Mouse (Mus musculus) neural tube, embryonic 12.5 days (tissue): Measurements from ENCODE around the gene Ablim1. TPM values are rescaled to one million over a fixed set of nuclear protein-coding genes. Genes with fewer than 3 reads are reported as not detected.

ENCODE experiments used
- ATAC-seq: fragments of 200-750 bp; cut with Nextera tagmentation; 2 replicates; pipeline ENCODE4 v1.8.0; 2017; ENCODE audit warnings: low read depth, mild to moderate bottlenecking, moderate TSS enrichment, moderate library complexity; ENCODE audit not compliant: low FRiP score
- H3K27ac ChIP-seq: fragments of 300-500 bp; sonication (generic); 2 replicates; pipeline ENCODE4 v1.5.1; 2016
- H3K27me3 ChIP-seq: fragments of 300-500 bp; sonication (generic); replicated peaks from 2 replicates; pipeline ENCODE4 v1.6.1; 2016; ENCODE audit warnings: mild to moderate bottlenecking
- H3K36me3 ChIP-seq: fragments of 300-500 bp; sonication (generic); 2 replicates; pipeline ENCODE4 v1.6.1; 2016; ENCODE audit warnings: mild to moderate bottlenecking
- H3K4me1 ChIP-seq: fragments of 300-500 bp; sonication (generic); 2 replicates; pipeline ENCODE4 v1.6.1; 2016
- H3K4me2 ChIP-seq: fragments of 300-500 bp; sonication (generic); replicated peaks from 2 replicates; pipeline ENCODE4 v1.6.1; 2016; ENCODE audit warnings: mild to moderate bottlenecking
- H3K4me3 ChIP-seq: fragments of 300-500 bp; sonication (generic); 2 replicates; pipeline ENCODE4 v1.5.1; 2016
- H3K9ac ChIP-seq: fragments of 300-500 bp; sonication (generic); 2 replicates; pipeline ENCODE4 v1.6.1; 2016; ENCODE audit warnings: mild to moderate bottlenecking
- H3K9me3 ChIP-seq: fragments of 300-500 bp; sonication (generic); 2 replicates; pipeline ENCODE4 v1.6.1; 2016; ENCODE audit warnings: mild to moderate bottlenecking
- WGBS: fragments of 180-500 bp; shearing (Covaris S2); methylation state at CpG from one replicate; pipeline ENCODE4 v1.1.7; 2016; 5-methylcytosine and 5-hydroxymethylcytosine counted together
- polyA plus RNA-seq: library from polyadenylated mRNA; unstranded; fragments of >200 nt; fragmentation: Nextera tagmentation; extraction: Ambion mirVana; gene quantifications from 2 replicates; pipeline ENCODE4 v1.2.1, GENCODE M21; 2016

The Ablim1 gene
- polyA plus RNA-seq, 1 experiment from 2014 or later: 34.9 TPM

- Histone ChIP-seq H3K4me2 (no peak overlapping the region), H3K27me3 (no peaks in the 10 kb centered on the region), H3K9ac (no peak overlapping the region), H3K4me3 (no peak overlapping the region), H3K27ac (no peak overlapping the region), H3K9me3 (no peaks in the 10 kb centered on the region), H3K36me3 (0 out of 2 replicates have a peak, but pooled peaks cover 3% of the 10 kb centered on the region), H3K4me1 (no peaks in the 10 kb centered on the region)
- ATAC-seq: no peak
- WGBS: 86% methylated on average over 9 of the region's 9 CpGs
Observed at GRCm38 (mm10) chr19:57067108-57067613, 247.6 kb downstream of the Ablim1 start.

GRCm38 (mm10) chr19:57066313-57066712, 248.4 kb downstream of the Ablim1 start:
- Histone ChIP-seq H3K9ac (no peak overlapping the region), H3K27ac (no peak overlapping the region), H3K27me3 (no peaks in the 10 kb centered on the region), H3K36me3 (0 out of 2 replicates have a peak, but pooled peaks cover 3% of the 10 kb centered on the region), H3K9me3 (no peaks in the 10 kb centered on the region), H3K4me2 (no peak overlapping the region), H3K4me1 (no peaks in the 10 kb centered on the region), H3K4me3 (no peak overlapping the region)
- 27% methylated on average over 3 of the region's 3 CpGs for WGBS
- ATAC-seq: no peak

- Histone ChIP-seq H3K27me3 (no peaks in the 10 kb centered on the region), H3K4me1 (no peaks in the 10 kb centered on the region), H3K4me3 (no peak overlapping the region), H3K27ac (no peak overlapping the region), H3K4me2 (no peak overlapping the region), H3K9me3 (0 out of 2 replicates have a peak, but pooled peaks cover 1% of the 10 kb centered on the region), H3K9ac (no peak overlapping the region), H3K36me3 (peaks cover 6% of the 10 kb centered on the region)
- WGBS: 43% methylated on average over 4 of the region's 4 CpGs
- ATAC-seq: no peak
Observed at GRCm38 (mm10) chr19:57062746-57063145, 252.0 kb downstream of the Ablim1 start.

- no peak for ATAC-seq
Observed at GRCm38 (mm10) chr19:57059018-57059580, 255.6 kb downstream of the Ablim1 start.

GRCm38 (mm10) chr19:57057568-57057967, 257.2 kb downstream of the Ablim1 start:
- no peak for ATAC-seq
- WGBS: 97% methylated on average over 2 of the region's 2 CpGs
- no peak overlapping the region for H3K9ac ChIP-seq

More at GRCm38 (mm10) chr19:57059018-57059580, 255.6 kb downstream of the Ablim1 start:
- no peak overlapping the region for H3K27ac ChIP-seq
- 0 out of 2 replicates have a peak overlapping the region, but pooled peaks have one; percentile 2 for H3K4me2 ChIP-seq
- WGBS: 34% methylated on average over 19 of the region's 19 CpGs
- no peak overlapping the region for H3K4me3 ChIP-seq
- H3K27me3 ChIP-seq: no peaks in the 10 kb centered on the region
- 0 out of 2 replicates have a peak, but pooled peaks cover 4% of the 10 kb centered on the region for H3K9me3 ChIP-seq
- H3K9ac ChIP-seq: no peak overlapping the region
- no peaks in the 10 kb centered on the region for H3K4me1 ChIP-seq
- peaks cover 9% of the 10 kb centered on the region for H3K36me3 ChIP-seq

GRCm38 (mm10) chr19:57055215-57056120, 259.3 kb downstream of the Ablim1 start:
- no peak for ATAC-seq
- Histone ChIP-seq H3K4me3 (no peak overlapping the region), H3K36me3 (peaks cover 6% of the 10 kb centered on the region), H3K4me1 (no peaks in the 10 kb centered on the region), H3K27me3 (no peaks in the 10 kb centered on the region), H3K9ac (no peak overlapping the region), H3K9me3 (0 out of 2 replicates have a peak, but pooled peaks cover 4% of the 10 kb centered on the region), H3K27ac (no peak overlapping the region), H3K4me2 (no peak overlapping the region)
- 92% methylated on average over 16 of the region's 16 CpGs for WGBS

More at GRCm38 (mm10) chr19:57057568-57057967, 257.2 kb downstream of the Ablim1 start:
- H3K9me3 ChIP-seq: 0 out of 2 replicates have a peak, but pooled peaks cover 4% of the 10 kb centered on the region
- no peak overlapping the region for H3K27ac ChIP-seq
- no peak overlapping the region for H3K4me2 ChIP-seq
- no peaks in the 10 kb centered on the region for H3K4me1 ChIP-seq
- no peak overlapping the region for H3K4me3 ChIP-seq
- no peaks in the 10 kb centered on the region for H3K27me3 ChIP-seq
- H3K36me3 ChIP-seq: peaks cover 6% of the 10 kb centered on the region

GRCm38 (mm10) chr19:57052959-57053358, 261.8 kb downstream of the Ablim1 start:
- Histone ChIP-seq H3K4me2 (no peak overlapping the region), H3K9ac (no peak overlapping the region), H3K4me3 (no peak overlapping the region), H3K36me3 (peaks cover 5% of the 10 kb centered on the region), H3K4me1 (no peaks in the 10 kb centered on the region), H3K9me3 (0 out of 2 replicates have a peak, but pooled peaks cover 4% of the 10 kb centered on the region), H3K27ac (no peak overlapping the region), H3K27me3 (no peaks in the 10 kb centered on the region)
- no peak for ATAC-seq
- WGBS: 77% methylated on average over 8 of the region's 8 CpGs

- 92% methylated on average over 7 of the region's 7 CpGs for WGBS
- H3K9ac ChIP-seq: no peak overlapping the region
- H3K27ac ChIP-seq: no peak overlapping the region
- no peaks in the 10 kb centered on the region for H3K36me3 ChIP-seq
- H3K27me3 ChIP-seq: no peaks in the 10 kb centered on the region
- H3K4me3 ChIP-seq: no peak overlapping the region
- H3K4me1 ChIP-seq: no peaks in the 10 kb centered on the region
- H3K9me3 ChIP-seq: no peaks in the 10 kb centered on the region
- H3K4me2 ChIP-seq: no peak overlapping the region
- ATAC-seq: no peak
Observed at GRCm38 (mm10) chr19:57052016-57052415, 262.7 kb downstream of the Ablim1 start.

- Histone ChIP-seq H3K4me1 (no peaks in the 10 kb centered on the region), H3K9me3 (no peaks in the 10 kb centered on the region), H3K9ac (no peak overlapping the region), H3K27me3 (no peaks in the 10 kb centered on the region), H3K36me3 (no peaks in the 10 kb centered on the region), H3K4me2 (peak overlapping the region; percentile 23), H3K27ac (no peak overlapping the region), H3K4me3 (no peak overlapping the region)
- 49% methylated on average over 16 of the region's 16 CpGs for WGBS
- no peak for ATAC-seq
Observed at GRCm38 (mm10) chr19:57049592-57050090, 265.1 kb downstream of the Ablim1 start.

GRCm38 (mm10) chr19:57047671-57048320, 266.9 kb downstream of the Ablim1 start:
- no peak overlapping the region for H3K27ac ChIP-seq
- H3K4me1 ChIP-seq: no peaks in the 10 kb centered on the region
- no peak overlapping the region for H3K4me2 ChIP-seq
- no peaks in the 10 kb centered on the region for H3K9me3 ChIP-seq
- no peaks in the 10 kb centered on the region for H3K36me3 ChIP-seq
- H3K27me3 ChIP-seq: no peaks in the 10 kb centered on the region
- WGBS: 87% methylated on average over 9 of the region's 9 CpGs
- no peak overlapping the region for H3K9ac ChIP-seq
- H3K4me3 ChIP-seq: no peak overlapping the region
- ATAC-seq: no peak

GRCm38 (mm10) chr19:57039258-57039657, 275.5 kb downstream of the Ablim1 start:
- no peak overlapping the region for H3K4me3 ChIP-seq
- H3K4me2 ChIP-seq: no peak overlapping the region

GRCm38 (mm10) chr19:57036860-57037259, 277.9 kb downstream of the Ablim1 start:
- no peaks in the 10 kb centered on the region for H3K36me3 ChIP-seq
- H3K9ac ChIP-seq: no peak overlapping the region
- ATAC-seq: no peak
- H3K27ac ChIP-seq: no peak overlapping the region
- H3K9me3 ChIP-seq: no peaks in the 10 kb centered on the region
- no peak overlapping the region for H3K4me3 ChIP-seq
- 89% methylated on average over 15 of the region's 15 CpGs for WGBS
- no peaks in the 10 kb centered on the region for H3K27me3 ChIP-seq
- no peaks in the 10 kb centered on the region for H3K4me1 ChIP-seq
- H3K4me2 ChIP-seq: no peak overlapping the region

More at GRCm38 (mm10) chr19:57039258-57039657, 275.5 kb downstream of the Ablim1 start:
- no peak overlapping the region for H3K27ac ChIP-seq
- H3K36me3 ChIP-seq: no peaks in the 10 kb centered on the region
- no peaks in the 10 kb centered on the region for H3K4me1 ChIP-seq
- WGBS: 64% methylated on average over 6 of the region's 6 CpGs
- ATAC-seq: no peak
- no peak overlapping the region for H3K9ac ChIP-seq
- H3K27me3 ChIP-seq: no peaks in the 10 kb centered on the region
- H3K9me3 ChIP-seq: no peaks in the 10 kb centered on the region
